Mouse (Mus musculus) layer of hippocampus, postnatal 14 days (tissue): ENCODE results near the gene Kif27. TPM values are rescaled to one million over a fixed set of nuclear protein-coding genes. Genes with fewer than 3 reads are reported as not detected.
"Not testable (repeated sequence)": the region's sequence is repeated elsewhere in the genome, so short reads cannot be mapped to it uniquely, and the experiment has no call there.

ENCODE experiments used
- DNase-seq, 2 experiments: peaks; one replicate each; pipeline ENCODE4 v3.0.0; 2021 to 2022; ENCODE audit warnings: low spot score in 2 of 2, mixed read lengths in 1 of 2
- total RNA-seq, 2 experiments: library from RNA; stranded (reverse); gene quantifications; 2 replicates each; pipeline ENCODE4 v1.2.3; 2021

Kif27 gene
- total RNA-seq, 2 experiments from 2014 or later, result 2.0 to 3.6 TPM

DNA sequence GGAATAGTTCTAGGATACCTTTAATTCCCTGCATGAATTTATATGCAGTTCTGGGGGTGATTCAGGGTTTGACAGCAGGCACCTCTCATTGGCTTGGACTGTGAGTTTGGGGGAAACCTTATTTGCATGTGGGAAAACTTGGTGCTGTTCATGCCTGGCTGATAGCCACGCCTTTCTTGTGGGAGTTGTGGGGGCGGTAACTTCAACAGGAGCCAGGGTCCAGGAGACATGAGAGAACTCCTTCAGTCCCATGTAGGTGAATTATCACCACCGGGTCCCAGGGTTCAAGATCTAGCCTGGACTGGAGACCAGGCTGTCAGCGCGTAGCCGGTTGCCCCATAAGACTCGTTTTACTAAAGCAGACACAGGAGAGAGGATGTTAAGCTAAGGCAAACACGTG is 6.3 kb upstream of the Kif27 start:
- DNase-seq, result not testable (repeated sequence)

DNA sequence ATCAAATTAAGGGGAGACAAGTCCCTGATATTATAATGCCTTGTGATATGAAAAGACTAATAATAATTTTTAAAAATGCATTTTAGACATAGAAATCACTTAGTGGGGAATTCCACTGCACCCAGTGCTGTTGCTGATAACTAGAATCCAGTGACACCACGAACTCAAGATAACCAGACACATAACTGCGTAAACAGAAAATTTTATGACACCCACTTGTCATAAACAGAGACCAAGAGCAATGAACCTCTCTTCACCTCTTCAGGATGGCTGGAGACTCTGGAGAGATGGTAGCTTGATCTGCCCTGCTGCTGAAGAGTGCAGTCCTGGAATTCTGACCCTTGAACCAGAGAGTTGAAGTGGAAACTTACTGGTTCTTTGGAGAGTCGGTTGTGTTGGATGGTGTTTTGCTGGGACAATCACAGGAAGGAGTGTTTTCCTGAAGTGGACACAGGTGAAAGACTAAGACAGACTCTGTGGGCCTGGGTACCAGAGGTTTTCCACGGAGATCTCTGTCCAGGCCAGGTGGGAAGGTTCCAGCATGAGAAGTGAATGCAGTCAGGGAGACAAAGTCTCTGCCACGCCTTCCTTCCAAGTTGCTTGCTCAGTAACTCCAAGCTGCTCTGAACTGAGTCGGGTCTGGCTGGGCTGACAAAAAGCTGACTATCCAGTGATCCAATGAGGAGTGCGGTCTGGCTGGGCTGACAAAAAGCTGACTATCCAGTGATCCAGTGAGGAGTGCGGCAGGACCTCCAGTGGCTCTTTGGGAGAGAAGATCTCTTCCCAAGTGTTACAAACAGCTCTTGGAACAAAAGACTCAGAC is 5.6 kb upstream of the Kif27 start:
- no peak for DNase-seq

DNA sequence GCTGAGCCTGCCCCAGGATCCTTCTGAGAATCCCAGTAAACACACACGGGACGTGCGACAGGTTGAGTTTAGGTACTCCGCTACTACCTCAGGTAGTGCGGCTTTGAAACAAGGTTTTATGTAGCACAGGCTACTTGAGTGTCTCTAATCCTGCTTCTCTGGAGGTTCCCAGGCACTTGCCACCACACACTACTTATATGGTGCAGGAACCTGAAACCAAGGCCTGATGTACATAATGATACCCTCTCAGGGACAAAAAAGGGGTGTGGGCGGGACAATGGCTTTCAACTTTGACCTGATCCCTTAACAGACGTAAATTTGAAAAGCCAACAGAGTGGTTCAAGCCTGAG is 357 bp upstream of the Kif27 start:
- no peak for DNase-seq

DNA sequence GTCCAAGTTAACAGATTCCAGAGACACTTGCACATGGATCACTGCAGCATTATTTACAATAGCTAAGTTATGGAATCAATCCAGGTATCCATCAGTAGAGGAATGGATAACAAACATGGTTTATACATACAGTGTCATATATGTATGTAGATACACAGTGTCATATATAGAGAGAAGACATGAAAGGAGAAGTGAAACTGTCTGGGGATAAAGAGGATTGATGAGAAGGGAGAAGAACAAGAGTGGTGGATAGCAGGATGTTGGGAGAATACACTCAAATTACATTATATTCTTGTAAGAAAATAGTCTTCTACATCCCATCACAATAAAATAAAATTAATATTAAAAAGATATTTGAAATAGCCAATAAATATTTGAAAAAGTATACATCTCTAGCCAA is 5.9 kb downstream of the Kif27 start:
- no peak for DNase-seq

DNA sequence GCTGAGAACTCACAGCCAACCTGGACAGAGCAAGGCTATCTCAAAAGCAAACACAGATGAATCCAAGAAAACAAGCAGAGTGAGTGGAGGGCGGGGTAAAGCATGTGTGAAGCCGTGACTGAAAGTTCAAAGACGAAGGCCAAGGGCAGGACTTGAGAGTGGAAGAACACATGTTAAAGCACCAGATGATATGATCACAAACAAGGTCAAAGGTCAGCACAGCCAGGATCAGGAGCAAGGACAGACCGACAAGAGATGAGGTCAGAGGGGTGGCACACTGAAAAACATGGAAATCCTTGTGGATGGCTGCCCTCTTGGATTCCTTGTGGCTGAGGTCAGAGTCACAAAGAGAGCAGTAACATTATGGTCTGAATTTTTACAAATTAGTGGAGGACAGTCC is 8.3 kb downstream of the Kif27 start:
- DNase-seq, result no peak

DNA sequence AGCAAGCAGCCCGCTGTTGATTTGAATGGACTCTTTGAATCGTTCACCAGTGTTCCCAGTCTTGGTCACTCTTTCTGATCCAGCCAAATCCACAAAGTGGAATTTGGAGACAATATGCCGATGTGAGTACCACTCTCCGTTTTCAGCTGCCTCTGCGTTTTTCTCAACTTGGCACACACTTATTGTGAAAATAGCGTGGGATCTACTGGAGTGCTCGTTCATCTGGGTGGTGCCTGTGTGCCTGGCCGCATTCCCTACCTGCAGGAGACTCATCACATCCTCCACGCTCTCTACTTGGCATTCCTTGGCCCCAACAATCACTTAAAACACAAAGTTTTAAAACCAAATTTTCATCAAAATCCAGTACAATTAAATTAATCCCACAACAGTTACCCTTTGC is 14.4 kb downstream of the Kif27 start:
- peak; percentile 9 to 15 for DNase-seq

DNA sequence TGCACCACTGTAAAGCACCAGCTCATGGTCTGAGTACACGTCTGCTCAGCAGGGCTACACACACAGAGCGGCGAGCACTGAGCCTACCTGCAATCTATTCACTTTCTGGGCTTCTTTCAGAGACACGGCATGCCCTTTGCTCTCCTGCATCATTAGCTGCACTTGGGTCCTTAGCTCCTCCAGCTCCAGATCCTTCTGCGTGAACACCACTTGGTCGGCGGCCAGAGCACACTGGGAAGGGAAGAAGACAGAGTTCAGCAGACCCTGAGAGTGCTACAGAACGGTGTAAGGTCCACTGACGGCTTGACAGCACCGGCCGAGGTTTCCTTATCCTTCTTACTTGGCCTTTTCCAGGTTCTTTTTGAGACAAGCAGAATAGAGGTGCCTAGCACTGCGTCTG is 21.5 kb downstream of the Kif27 start:
- DNase-seq, result no peak

DNA sequence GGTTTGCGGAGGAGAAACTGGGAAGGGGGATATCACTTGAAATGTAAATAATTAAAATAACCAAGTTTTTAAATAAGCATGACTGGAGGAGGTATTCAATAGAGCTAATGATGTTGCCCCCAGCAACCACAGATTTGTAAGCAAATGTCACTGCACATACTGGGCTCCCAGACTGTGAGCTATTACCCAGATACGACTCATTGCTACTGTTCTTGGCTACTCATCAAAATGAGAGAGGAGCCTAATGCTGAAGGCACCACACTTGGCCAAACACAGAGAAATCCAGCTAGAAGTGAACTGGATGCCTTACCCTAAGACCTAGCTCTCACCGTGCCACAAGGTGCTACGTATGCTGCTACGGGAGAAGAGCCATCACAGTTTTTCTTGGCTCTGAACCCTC is 24.8 kb downstream of the Kif27 start:
- peak in 1 of 2 experiments; percentile 24 for DNase-seq

DNA sequence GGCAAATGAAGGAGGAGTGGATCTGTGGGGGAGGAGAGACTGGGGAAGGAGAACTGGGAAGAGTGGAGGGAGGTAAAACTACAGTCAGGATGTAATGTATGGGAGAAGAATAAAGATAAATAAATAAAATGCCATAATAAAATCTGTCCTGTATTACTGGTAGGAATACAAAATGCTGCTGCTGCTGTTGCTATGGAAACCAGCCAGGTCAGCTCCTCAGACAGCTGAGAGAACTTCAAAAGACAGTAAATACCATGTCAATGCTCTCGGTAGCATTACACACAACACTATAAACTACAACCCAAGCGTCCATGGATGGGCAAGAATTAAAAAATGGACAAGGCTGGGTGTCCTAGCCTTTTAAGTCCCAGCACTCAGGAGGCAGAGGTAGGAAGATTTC is 41.2 kb downstream of the Kif27 start:
- DNase-seq, result no peak

DNA sequence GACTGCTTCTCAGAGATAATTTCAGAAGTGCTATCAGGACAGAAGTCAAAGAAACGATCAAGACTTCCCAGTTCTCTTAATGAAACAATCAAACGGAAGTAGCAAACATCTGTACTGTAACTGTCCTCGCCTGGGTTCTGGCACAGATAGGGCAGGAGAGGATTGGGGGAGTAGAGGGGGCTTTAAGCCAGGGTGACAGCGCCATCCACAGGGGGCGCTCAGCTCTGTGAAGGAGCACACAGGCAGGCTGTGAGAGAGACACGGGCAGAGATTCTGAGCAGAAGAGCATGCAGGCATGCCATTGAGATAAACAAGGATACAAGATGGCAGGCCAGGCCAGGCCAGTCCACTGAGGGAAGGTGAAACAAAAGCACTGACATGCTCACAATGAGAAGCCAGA is 43.9 kb downstream of the Kif27 start:
- no peak for DNase-seq

DNA sequence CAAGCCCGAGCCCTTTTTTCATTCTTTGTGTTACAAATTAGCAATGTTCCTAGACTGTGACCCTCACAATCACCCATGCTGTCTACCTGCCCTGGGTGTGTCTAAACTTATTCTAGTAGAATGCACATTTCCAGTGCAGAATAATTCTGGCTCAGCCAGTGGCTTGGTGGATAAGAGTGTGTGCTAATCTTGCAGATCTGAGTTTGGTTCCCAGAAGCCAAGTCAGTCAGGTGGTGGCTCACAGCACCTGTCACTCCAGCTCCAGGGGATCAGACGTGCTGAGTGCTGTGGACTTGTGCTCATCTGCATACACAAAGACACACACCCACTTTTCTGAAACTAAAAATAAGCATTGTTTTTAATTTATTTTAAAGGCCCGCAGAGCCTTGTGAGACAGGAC is 45.2 kb downstream of the Kif27 start:
- no peak for DNase-seq

DNA sequence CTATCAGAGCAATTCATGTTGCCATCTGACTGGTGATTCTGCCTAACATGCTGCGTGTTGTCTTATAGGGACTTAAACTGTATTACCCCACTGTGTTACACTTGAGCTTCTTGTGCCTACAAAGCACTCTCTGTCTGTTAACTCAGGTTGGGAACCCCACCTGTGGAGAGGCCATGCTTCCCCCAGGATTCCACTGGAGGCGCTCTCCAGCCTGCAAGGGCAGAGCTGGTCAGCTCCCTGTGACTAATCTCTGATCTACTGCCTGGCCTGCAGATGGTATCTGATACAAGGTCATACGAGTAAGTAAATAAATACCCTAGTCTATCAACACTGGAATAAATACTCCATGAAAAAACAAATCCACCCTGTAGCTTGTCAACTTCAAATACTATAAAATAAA is 47.6 kb downstream of the Kif27 start:
- no peak for DNase-seq

DNA sequence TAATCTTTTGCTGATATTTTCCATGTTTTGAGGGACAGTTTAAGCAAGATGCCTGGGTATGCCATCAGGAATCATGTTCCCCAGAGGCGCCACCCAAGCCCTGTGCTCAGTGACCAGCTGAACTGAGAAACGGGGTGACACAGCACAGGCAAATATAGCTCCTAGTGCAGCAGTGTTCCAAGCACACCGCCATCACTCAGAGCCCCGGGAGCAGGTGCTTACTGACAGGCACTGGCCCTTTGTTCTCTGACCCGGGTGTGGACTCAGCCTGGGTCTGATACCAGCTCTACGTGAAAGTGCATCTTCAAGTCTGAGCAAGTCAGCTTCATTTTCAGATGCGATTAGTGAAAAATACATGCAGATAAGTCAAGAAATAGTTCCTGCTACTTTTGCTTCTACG is 49.4 kb downstream of the Kif27 start:
- no peak for DNase-seq

DNA sequence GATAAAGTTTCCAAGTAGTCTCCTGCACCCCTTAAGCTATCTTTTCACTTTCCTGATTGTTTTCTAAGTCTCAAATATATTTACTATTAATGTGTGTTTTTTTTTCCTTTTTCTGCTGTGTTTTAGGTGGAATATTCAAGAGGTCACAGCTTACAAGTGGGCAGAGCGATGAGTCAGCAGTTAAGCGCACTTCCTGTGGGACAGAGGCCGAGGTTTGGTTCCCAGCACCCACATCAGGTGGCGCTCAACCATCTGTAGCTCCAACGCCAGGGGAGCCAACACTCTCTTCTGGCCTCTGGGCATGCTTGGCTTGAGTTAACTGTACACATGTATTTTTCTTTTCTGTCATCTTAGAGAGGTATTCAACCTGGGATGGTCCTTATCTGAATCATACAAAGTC is 51.5 kb downstream of the Kif27 start:
- DNase-seq, result no peak

DNA sequence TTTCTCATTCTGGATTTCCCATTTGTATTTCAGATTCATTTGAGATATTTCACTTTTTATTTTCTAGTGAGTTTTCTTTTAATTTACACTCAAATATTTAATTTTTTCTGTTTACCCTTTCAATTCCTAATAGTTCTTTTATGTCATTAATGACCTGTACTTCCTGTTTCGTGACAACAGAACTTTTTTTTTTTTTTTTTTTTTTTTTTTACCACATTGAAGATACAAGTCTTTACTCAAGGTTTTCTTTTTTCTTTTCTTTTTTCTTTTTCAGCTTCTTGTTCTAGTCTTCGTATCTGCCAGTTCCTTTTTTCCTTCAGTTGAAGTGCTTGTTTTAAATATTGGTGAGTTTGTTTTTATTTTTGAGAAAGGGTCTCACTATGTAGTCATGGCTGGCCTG is 53.7 kb downstream of the Kif27 start:
- DNase-seq, result no peak

DNA sequence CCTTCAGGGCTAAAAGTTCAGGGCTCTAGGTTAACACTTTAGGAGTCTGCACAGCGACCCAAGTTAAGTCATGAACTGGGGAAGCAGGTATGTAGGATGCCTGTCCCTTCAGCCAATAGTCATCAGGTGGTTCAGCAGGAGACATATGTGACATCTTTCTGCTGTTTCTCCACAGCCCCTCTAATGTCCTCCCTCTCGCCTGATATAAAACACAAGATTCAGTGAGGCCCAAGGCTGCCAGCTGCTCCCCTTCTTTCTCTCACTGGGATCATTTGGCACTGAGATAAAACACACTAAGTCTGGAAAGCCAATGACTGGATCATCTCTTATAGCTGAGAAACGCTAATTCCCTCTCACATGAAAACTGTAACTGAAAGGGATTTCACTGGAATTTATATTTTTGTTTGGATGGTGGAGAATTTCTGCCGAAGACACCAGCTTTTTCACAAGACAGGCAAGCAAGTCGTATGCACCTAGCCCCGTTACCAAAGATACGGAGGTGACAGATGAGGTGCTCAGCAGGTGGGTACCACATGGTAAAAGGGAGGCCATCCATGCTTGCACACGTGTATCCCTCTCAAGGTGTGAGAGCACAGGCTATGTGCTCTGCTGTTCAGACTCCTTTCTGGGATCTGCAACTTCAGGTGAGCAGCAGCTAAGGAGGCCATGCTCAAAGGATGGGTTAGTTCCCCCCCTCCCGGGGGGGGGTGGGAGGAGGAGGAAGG is 56.3 kb downstream of the Kif27 start:
- no peak for DNase-seq

DNA sequence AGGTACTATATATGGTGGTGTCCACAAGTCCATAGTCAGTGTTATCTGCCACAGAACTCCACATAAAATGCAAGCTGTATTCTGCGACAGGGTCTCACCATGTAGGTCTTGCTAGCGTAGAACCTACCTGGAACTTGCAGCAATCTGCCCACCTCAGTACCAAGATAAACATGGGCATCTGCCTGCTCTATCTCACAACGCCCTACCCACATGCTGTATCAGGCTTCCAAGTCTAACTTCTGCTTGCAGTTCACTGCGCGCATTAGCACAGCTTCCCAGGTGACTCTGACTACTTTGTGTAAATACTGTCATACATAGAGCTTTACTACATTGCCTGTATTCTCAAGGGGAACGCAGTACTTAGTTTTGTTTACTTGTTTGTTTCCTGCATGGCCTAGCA is 57.0 kb downstream of the Kif27 start:
- no peak for DNase-seq

DNA sequence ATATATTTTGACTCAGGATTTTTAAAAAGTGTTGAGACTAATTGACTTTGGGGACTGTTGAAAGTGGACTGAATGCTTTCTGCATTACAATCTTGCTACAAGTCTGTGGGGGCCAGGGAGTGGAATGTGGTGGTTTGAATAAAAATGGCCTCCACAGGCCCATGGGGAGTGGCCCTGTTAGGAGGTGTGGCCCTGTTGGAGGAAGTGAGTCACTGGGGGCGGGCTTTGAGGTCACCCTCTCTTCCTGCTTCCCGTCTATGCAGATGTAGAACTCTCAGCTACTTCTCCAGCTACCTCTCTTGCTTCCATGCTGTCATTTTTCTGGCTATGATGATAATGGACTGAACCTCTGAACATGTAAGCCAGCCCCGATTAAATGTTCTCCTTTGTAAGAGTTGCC is 60.2 kb downstream of the Kif27 start:
- DNase-seq, result no peak

DNA sequence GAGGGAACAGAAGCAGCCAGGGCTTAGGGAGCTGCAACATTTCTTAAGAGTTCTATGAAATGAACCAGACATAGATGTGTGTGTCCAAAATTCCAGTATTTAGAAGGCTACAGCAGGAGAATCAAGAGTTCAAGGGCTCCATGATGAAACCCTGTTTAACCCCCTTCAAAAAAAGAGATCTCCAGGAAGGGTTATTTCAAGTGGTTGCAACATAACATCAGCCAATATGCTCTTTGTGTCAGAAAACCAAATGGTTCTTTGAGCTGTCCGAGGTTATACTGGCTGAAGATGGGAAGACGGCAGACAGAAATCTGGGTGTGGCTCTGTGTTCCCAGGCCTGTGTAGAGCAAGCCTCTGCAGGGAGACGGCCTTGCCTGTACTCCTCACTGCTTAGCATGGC is 63.3 kb downstream of the Kif27 start:
- DNase-seq, result no peak

DNA sequence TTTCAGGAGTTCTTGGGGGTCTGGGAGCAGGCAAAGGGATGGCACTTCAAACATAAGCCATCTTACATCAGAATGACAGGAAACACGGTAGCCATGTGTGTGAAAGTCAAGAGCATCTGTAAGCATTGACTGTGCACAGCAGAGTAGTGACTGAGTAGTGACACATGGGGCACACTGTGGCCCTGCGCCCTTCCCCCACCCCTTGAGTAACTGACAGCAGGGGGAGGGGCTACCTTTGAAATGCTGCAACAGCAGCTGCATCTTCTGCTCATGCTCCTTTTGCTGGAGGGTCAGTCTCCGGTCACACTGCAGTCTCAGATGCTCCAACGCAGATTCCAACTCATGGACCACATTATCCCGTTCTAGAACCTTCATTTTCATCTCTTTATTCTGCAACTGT is 66.1 kb downstream of the Kif27 start:
- no peak for DNase-seq

DNA sequence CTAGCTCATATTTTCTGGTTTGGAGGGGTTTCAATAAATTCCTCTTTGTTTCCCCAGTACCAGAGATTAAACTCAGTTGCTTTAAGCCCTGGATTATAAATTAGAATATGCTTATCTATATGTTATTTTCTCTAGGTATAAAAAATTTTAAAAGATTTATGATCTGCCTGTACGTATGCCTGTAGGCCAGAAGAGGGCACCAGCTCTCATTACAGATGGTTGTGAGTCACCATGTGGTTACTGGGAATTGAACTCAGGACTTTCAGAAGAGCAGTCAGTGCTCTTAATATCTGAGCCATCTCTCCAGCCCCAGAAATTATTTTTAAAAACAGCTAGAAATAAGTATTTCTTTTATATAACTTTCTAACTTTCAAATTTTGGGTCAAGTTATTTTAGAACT is 69.6 kb downstream of the Kif27 start:
- no peak for DNase-seq

DNA sequence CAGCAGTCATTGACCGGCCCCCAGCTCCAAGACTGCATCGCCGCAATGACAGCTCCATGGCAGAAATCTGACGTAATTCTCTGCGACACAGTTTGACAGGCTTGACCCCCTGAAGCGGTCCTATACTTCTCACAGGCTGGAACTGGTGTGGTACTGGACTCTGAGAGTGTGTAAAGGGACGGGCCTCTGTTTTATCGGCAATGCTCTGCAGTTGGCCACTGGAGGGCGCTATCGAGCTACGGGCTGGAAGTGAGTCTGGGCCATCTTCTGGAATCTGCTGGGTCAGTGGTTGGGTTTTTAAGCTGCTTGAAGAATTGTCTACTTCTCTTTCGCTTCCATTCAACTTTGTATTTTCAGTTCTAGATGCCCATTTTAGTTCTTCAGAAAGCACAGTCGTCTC is 71.1 kb downstream of the Kif27 start:
- peak; percentile 62 to 75 for DNase-seq

DNA sequence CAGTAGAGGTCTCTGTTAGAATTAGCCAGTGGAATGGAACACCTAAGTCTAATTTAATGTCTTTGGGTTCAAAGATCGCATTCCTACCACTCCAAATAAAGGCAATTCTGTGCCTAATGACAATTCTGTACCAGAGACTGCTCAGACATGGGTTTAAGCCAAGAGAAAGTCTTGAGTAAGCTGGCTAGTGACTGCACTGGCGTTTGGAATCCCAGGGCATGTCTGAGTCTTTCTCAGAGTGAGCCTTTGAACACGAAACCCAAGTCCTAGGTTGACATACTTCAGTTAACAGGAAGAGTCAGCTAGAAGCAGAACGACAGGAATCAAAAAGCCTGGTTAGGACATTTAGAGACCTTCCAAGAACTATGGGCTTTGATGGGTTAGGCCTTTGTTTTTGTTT is 75.5 kb downstream of the Kif27 start:
- DNase-seq, result no peak
